Mouse (Mus musculus) embryonic facial prominence, embryonic 13.5 days (tissue): ENCODE results near the gene Rasa3. TPM values are rescaled to one million over a fixed set of nuclear protein-coding genes. Genes with fewer than 3 reads are reported as not detected.

Source experiments
- ATAC-seq: fragments of 200-750 bp; cut with Nextera tagmentation; 2 replicates; pipeline ENCODE4 v1.8.0; 2017; ENCODE audit warnings: low read depth; ENCODE audit not compliant: insufficient number of reproducible peaks, insufficient read depth, low FRiP score, low TSS enrichment
- H3K27ac ChIP-seq: fragments of 300-500 bp; sonication (generic); 2 replicates; pipeline ENCODE4 v1.5.1; 2015; ENCODE audit warnings: moderate library complexity, mild to moderate bottlenecking, inconsistent platforms
- H3K27me3 ChIP-seq: fragments of 300-500 bp; sonication (generic); 2 replicates; pipeline ENCODE4 v1.6.1; 2015; ENCODE audit warnings: mild to moderate bottlenecking, inconsistent platforms
- H3K36me3 ChIP-seq: fragments of 300-500 bp; sonication (generic); 2 replicates; pipeline ENCODE4 v1.6.1; 2015; ENCODE audit warnings: mild to moderate bottlenecking, inconsistent platforms
- H3K4me1 ChIP-seq: fragments of 300-500 bp; sonication (generic); 2 replicates; pipeline ENCODE4 v1.6.1; 2015; ENCODE audit warnings: inconsistent platforms
- H3K4me2 ChIP-seq: fragments of 300-500 bp; sonication (generic); 2 replicates; pipeline ENCODE4 v1.6.1; 2015; ENCODE audit warnings: moderate library complexity, mild to moderate bottlenecking, inconsistent platforms
- H3K4me3 ChIP-seq: fragments of 300-500 bp; sonication (generic); 2 replicates; pipeline ENCODE4 v1.5.1; 2015; ENCODE audit warnings: mild to moderate bottlenecking, inconsistent platforms
- H3K9ac ChIP-seq: fragments of 300-500 bp; sonication (generic); 2 replicates; pipeline ENCODE4 v1.6.1; 2015; ENCODE audit warnings: mild to moderate bottlenecking, inconsistent platforms
- H3K9me3 ChIP-seq: fragments of 300-500 bp; sonication (generic); 2 replicates; pipeline ENCODE4 v1.6.1; 2016; ENCODE audit warnings: inconsistent platforms
- WGBS: fragments of 180-500 bp; shearing (Covaris S2); methylation state at CpG from one replicate; pipeline ENCODE4 v1.1.7; 2015; ENCODE audit warnings: mixed read lengths; 5-methylcytosine and 5-hydroxymethylcytosine counted together
- polyA plus RNA-seq: library from polyadenylated mRNA; unstranded; fragments of >200 nt; fragmentation: Nextera tagmentation; extraction: Ambion mirVana; gene quantifications from 2 replicates; pipeline ENCODE4 v1.2.1, GENCODE M21; 2015

Gene Rasa3
- polyA plus RNA-seq, 1 experiment from 2014 or later, result 25.5 TPM

DNA sequence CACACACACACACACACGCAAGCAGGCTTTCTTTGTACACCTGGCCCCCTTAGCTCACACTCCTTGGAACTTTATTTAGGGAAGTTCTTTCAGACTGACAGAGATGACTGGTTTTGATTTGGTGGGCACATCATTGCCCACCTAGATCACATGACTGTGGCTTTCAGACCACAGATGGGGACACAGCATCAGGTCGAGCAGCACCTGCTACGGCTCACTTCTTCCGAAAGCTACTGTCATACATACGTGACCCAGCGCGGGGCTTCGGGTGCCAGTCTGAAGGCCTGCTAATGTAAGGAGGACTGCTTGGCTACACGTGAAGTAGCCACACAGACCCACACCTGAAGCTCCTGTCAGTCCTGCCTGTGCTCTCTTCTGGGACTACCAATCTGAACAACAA, 49.3 kb downstream of the Rasa3 start:
- H3K9ac ChIP-seq, result no peak overlapping the region
- no peak overlapping the region for H3K4me3 ChIP-seq
- no peak overlapping the region for H3K27ac ChIP-seq
- peaks cover 44% of the 10 kb centered on the region for H3K4me1 ChIP-seq
- no peak for ATAC-seq
- H3K36me3 ChIP-seq, result peaks cover 8% of the 10 kb centered on the region
- no peaks in the 10 kb centered on the region for H3K27me3 ChIP-seq
- 91% methylated on average over 9 of the region's 9 CpGs for WGBS
- no peak overlapping the region for H3K4me2 ChIP-seq
- H3K9me3 ChIP-seq, result no peaks in the 10 kb centered on the region

DNA sequence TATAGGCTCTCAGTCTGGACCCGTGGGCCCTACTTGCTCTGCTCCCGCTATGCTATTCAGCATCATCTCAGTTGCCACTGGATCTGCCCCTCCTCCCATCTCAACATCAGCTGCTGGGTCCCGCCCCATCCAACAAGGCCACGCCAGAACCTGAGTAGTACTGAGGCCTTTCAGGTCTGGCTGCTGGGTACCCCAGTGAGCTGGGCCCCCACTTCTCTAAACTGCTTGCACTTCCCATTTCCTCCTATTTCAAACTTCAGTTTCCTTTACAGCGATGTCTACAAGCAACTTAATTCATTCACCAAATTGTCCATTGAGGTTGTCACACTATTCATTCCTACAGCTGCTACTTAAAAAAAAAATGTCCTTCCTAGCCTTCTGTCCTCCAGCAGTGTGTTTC, 49.8 kb downstream of the Rasa3 start:
- 87% methylated on average over 5 of the region's 5 CpGs for WGBS
- no peak overlapping the region for H3K27ac ChIP-seq
- H3K9me3 ChIP-seq, result no peaks in the 10 kb centered on the region
- no peak for ATAC-seq
- no peak overlapping the region for H3K4me2 ChIP-seq
- peaks cover 8% of the 10 kb centered on the region for H3K36me3 ChIP-seq
- no peak overlapping the region for H3K4me3 ChIP-seq
- no peak overlapping the region for H3K9ac ChIP-seq
- H3K27me3 ChIP-seq, result no peaks in the 10 kb centered on the region
- peaks cover 49% of the 10 kb centered on the region for H3K4me1 ChIP-seq

DNA sequence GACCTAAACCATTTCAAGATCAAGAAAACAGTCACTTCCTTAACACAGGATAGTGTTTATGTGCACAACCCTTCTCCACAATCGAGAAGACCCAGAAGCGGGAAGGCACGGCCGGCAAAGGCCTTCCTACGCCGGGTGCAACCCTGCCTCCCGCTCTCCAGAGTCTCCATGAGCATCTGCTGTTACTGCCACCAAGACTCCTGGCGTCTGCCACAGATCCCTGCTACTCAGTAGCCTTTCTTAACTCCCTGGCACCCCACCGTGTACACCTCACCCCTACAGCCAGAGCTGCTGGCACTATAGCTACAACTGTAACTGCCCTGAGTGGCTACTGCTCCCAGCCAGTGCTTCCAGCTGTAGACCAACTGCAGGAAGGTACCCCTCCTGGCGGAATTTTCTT, 51.3 kb downstream of the Rasa3 start:
- no peak overlapping the region for H3K4me3 ChIP-seq
- no peak overlapping the region for H3K27ac ChIP-seq
- no peak overlapping the region for H3K4me2 ChIP-seq
- H3K9ac ChIP-seq, result no peak overlapping the region
- no peaks in the 10 kb centered on the region for H3K9me3 ChIP-seq
- ATAC-seq, result no peak
- H3K27me3 ChIP-seq, result no peaks in the 10 kb centered on the region
- WGBS, result 87% methylated on average over 10 of the region's 10 CpGs
- peaks cover 48% of the 10 kb centered on the region for H3K4me1 ChIP-seq
- peaks cover 8% of the 10 kb centered on the region for H3K36me3 ChIP-seq

DNA sequence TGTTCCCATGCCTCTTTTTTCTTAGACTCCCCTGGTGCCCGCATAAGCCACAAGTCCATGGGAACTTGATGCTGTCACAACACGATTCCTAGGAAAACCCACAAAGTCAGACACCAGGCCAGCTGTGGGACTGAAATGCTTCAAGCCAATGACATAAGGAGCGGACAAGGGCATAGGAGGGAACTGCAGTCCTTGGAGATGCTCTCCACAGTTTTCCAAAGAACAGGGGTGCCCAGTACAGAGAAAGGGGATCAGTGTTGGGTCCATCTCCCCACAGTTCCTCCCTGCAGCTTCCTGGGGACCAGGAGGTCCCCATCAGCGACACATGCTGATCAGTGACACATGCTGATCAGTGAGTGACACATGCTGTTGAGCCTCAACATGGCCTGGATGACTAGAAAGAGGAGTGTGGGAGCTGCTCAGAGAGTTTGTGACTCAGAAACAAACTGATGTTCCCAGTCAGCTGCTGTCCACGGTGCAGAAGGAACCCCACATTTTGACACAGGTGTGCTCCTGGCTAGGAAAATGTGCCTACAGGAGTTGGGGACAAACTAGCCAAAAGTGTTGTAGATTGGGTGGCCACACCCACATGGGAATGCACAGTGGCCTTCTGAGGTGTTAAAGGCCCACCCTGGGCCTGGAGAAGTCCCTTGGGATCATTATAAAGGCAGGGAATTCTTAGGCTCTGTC, 52.0 kb downstream of the Rasa3 start:
- H3K9me3 ChIP-seq, result no peaks in the 10 kb centered on the region
- H3K4me1 ChIP-seq, result peaks cover 41% of the 10 kb centered on the region
- H3K27ac ChIP-seq, result peak overlapping the region; percentile 66
- H3K4me2 ChIP-seq, result no peak overlapping the region
- no peak overlapping the region for H3K4me3 ChIP-seq
- ATAC-seq, result no peak
- no peak overlapping the region for H3K9ac ChIP-seq
- H3K27me3 ChIP-seq, result no peaks in the 10 kb centered on the region
- 68% methylated on average over 5 of the region's 5 CpGs for WGBS
- H3K36me3 ChIP-seq, result peaks cover 8% of the 10 kb centered on the region

DNA sequence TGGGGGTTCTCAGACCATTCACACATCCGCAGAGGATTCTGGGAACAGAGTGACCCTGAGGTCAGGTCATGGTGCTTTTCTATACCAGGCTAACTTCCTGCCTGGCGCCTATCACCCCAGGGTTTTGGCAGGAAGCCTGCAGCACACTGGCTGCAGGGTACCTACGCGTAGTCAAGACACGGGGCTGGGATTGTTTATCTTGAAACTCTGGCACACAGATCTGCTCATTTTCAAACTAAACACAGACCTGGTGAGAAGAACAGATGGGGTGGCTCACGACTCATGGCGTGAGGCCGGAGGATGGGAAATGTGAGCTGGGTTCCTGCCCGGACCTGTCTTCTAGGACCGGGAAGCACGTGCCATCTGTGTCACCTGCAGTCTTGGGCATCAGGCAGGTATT, 52.5 kb downstream of the Rasa3 start:
- Histone ChIP-seq H3K27me3 (no peaks in the 10 kb centered on the region), H3K4me2 (no peak overlapping the region), H3K4me1 (peaks cover 36% of the 10 kb centered on the region), H3K36me3 (peaks cover 8% of the 10 kb centered on the region), H3K9me3 (no peaks in the 10 kb centered on the region), H3K9ac (no peak overlapping the region), H3K4me3 (no peak overlapping the region), H3K27ac (peak overlapping the region; percentile 66)
- no peak; the same call in 1 of the 2 replicates for ATAC-seq
- WGBS, result 16% methylated on average over 11 of the region's 11 CpGs

DNA sequence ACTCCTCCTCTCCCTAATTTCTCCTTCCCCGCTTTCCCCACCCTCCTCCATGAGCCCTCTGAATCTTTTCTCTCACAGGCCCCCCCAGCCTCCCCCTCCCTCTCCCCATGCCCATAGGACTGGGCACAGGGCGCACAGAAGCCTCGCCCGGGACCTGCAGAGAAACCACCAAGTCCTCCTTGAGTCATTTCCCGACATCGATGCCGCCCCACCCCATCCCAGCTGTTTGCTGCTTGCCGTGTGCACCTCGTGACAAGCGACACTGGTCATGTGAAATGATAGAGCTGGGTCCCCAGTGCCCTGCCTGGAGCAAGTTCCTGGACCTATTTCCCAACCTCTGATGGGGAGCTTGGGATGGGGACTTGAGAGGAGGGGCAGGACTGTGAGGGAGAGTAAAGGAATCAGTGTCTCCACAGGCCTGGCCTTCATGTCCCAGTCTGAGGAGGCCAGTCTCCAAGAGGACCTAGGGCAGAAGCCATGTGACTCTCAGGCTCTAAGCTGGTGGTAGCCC, 53.4 kb downstream of the Rasa3 start:
- Histone ChIP-seq H3K9ac (no peak overlapping the region), H3K4me1 (peaks cover 34% of the 10 kb centered on the region), H3K9me3 (no peaks in the 10 kb centered on the region), H3K27me3 (no peaks in the 10 kb centered on the region), H3K4me3 (no peak overlapping the region), H3K4me2 (peak overlapping the region; percentile 26), H3K27ac (peak overlapping the region; percentile 66), H3K36me3 (peaks cover 8% of the 10 kb centered on the region)
- no peak for ATAC-seq
- WGBS, result 20% methylated on average over 10 of the region's 10 CpGs

DNA sequence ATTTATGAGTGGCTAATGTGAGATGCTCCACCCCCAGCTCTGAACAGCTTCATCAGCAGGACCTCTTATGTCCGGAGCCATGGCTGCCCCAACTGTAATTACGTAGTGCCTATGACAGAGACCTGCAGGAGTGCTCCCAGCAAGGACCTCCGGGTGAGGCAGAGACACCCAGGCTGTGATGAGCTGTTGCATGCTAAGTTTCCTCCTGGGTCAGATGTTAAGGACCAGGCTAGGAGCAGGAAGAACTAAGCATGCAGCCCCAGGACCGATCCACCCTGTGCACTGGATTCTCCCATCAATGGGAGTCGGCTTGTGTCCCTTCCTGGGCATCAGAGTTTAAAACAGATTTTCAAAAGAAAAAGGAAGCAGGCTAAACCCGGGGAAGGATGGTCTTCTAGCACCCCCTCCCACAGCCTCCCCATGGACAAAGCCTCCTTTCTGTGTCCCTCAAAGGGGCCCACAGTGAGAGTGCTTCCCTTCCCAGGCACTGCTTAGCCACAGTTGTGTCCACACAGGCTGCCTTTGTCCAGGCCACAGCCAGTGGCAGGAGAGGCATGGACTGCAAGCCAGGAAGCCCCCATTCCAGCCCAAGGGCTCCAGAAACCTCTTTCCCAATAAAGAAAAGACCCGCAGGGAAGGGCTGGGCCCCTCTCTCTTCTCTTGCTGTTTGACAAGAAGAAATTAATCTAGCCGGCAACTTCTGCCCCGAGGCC, 54.2 kb downstream of the Rasa3 start:
- no peaks in the 10 kb centered on the region for H3K9me3 ChIP-seq
- 19% methylated on average over 9 of the region's 9 CpGs for WGBS
- H3K4me1 ChIP-seq, result peaks cover 34% of the 10 kb centered on the region
- ATAC-seq, result no peak
- H3K36me3 ChIP-seq, result peaks cover 8% of the 10 kb centered on the region
- peak overlapping the region; percentile 21; the same call in 1 of the 2 replicates for H3K9ac ChIP-seq
- H3K27ac ChIP-seq, result peak overlapping the region; percentile 66
- no peaks in the 10 kb centered on the region for H3K27me3 ChIP-seq
- no peak overlapping the region for H3K4me2 ChIP-seq
- no peak overlapping the region for H3K4me3 ChIP-seq

DNA sequence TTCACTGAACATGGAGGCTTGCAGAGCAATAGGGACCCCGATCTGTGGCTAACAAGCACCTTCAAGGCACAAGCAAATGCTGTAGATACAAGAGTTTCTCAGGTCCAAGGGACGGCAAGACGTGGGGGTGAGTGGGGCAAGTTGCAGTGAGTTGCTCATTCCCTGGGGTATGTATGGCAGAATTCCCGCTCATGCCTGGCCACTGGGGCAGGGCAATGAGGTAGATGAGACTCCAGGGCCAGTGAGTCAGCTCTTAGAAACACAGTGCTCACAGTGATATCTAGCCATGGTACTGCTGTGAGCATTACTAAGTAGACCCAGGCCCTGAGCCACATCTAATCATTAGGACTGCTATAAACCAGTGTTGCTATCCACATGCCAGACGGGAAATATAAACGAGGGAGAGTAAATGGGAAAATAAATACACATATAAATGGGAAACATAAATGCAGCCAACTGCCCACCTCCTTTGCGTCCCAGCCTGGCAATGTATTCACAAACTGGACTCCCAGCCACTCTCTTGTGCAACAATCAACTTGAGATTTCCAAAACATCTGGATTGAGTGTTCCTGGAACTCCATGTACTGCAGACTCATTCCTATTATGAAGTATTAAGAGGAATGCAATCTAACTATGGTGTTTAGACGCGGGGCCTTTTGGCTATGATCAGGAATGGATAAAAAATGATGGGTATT, 57.0 kb downstream of the Rasa3 start:
- peaks cover 31% of the 10 kb centered on the region for H3K4me1 ChIP-seq
- no peaks in the 10 kb centered on the region for H3K27me3 ChIP-seq
- H3K27ac ChIP-seq, result no peak overlapping the region
- H3K9ac ChIP-seq, result no peak overlapping the region
- no peaks in the 10 kb centered on the region for H3K36me3 ChIP-seq
- no peak overlapping the region for H3K4me2 ChIP-seq
- no peak for ATAC-seq
- H3K9me3 ChIP-seq, result no peaks in the 10 kb centered on the region
- WGBS, result 80% methylated on average over 9 of the region's 9 CpGs
- H3K4me3 ChIP-seq, result no peak overlapping the region

DNA sequence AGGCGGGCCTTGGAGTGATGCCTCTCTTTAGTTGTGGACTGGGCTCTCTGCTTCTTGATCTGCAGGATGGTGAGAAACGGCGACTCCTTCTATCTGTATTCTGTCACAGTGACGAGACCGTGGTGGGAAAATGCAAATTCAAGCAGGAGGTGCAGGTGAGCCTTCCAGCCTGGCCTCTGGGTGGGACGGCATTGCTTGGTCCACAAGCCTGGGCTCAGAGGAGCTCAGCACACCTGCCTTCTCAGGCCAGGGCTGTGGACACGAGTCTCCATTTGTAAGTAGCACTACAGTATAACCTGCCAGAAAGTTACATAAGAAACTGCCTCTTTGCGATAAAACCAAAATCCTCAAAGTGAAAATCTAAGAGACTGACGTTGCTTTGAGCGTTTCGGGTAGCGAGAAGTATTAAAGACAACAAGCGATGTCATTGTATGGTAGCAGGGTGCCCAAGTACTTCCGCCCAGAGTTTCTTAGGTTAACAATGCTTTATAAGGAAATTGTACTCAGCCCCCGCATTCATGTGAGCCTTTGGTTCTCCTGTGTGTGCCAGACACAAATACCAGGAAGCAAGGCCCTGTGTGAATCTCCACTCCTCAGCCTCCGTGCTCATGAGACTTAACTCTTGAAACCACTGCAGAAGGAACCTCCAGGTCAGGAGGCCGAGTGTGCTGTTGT, 60.4 kb downstream of the Rasa3 start:
- H3K4me2 ChIP-seq, result no peak overlapping the region
- ATAC-seq, result no peak
- H3K27me3 ChIP-seq, result no peaks in the 10 kb centered on the region
- H3K4me1 ChIP-seq, result peaks cover 11% of the 10 kb centered on the region
- peaks cover 16% of the 10 kb centered on the region for H3K36me3 ChIP-seq
- no peak overlapping the region for H3K27ac ChIP-seq
- WGBS, result 90% methylated on average over 17 of the region's 17 CpGs
- H3K9me3 ChIP-seq, result no peaks in the 10 kb centered on the region
- H3K9ac ChIP-seq, result no peak overlapping the region
- no peak overlapping the region for H3K4me3 ChIP-seq

DNA sequence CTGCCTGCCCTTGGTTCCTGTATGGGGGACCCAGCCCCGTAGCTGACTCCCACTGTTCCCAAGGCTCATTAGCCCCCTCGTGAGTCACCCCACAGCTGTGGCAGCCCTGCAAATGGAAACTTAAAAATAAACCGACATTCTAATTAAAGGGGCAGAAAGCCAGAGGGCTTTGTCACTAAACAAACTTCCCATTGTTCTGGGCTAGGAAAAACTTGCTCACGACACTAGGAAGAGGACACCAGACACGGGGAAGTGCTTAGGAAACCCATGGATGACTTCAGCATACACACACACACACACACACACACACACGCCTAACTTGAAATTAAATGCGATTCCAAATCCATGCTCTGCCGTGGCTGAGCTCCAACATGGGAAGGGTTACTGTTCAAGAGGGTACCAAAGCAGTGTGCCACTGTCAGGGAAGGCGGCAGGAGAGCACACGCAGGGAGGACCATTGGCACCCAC, 62.4 kb downstream of the Rasa3 start:
- no peak for ATAC-seq
- H3K27me3 ChIP-seq, result no peaks in the 10 kb centered on the region
- peak overlapping the region; percentile 21; the same call in 1 of the 2 replicates for H3K4me2 ChIP-seq
- WGBS, result 34% methylated on average over 10 of the region's 10 CpGs
- H3K36me3 ChIP-seq, result peaks cover 16% of the 10 kb centered on the region
- no peak overlapping the region for H3K27ac ChIP-seq
- H3K4me3 ChIP-seq, result no peak overlapping the region
- peaks cover 11% of the 10 kb centered on the region for H3K4me1 ChIP-seq
- H3K9ac ChIP-seq, result no peak overlapping the region
- H3K9me3 ChIP-seq, result no peaks in the 10 kb centered on the region

DNA sequence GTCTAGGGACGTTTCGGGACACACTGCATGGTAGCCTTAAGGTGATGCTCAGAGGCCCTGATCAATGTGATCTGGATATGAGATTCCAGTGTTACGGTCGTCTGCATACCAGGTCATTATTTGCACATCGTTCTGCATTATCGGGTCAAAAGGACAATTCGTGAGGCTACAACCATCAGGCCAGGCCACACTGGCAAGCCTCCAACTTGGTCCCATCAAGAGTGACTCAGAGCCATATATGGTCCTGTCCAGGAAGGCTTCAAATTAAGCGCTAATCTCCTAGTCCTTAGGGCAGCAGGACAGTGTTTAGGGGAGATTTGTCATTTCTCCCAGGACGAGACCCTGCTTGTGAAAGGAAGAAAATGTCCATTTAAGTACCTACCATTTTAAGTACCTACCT, 63.3 kb downstream of the Rasa3 start:
- Histone ChIP-seq H3K27ac (no peak overlapping the region), H3K4me1 (peaks cover 11% of the 10 kb centered on the region), H3K27me3 (no peaks in the 10 kb centered on the region), H3K9ac (no peak overlapping the region), H3K4me2 (no peak overlapping the region), H3K36me3 (peaks cover 16% of the 10 kb centered on the region), H3K9me3 (no peaks in the 10 kb centered on the region), H3K4me3 (no peak overlapping the region)
- 88% methylated on average over 9 of the region's 9 CpGs for WGBS
- ATAC-seq, result no peak
